Mouse (Mus musculus) lung, postnatal 10 days (tissue): Measurements from ENCODE around the gene 5330417C22Rik.

Experiments used
- DNase-seq: peaks from one replicate; pipeline ENCODE4 v3.0.0; 2021

5330417C22Rik gene

DNA sequence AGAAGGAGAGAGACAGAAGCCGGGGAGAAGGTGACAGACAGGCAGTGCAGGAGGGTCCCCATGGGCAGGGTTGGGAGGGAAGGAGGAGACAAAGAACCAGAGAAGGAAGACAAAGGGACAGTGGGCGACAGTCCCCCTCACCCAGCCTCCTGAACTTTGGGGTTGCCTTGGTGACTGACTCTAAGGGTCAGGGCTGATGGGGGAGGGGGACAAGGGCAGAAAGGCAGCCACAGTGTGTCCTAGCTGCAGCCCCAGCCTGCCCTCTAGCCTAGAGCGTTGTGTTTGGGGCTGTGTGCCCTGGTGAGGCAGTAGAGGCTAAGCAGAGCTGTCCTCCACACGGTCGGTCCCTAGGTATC lies 126.0 kb downstream of the 5330417C22Rik start:
- DNase-seq = no peak

GRCm38 (mm10) chr3:108409656-108410358 lies 126.5 kb downstream of the 5330417C22Rik start:
- DNase-seq = no peak

- DNase-seq = no peak
Measured at GRCm38 (mm10) chr3:108408517-108409008, 127.8 kb downstream of the 5330417C22Rik start.

DNA sequence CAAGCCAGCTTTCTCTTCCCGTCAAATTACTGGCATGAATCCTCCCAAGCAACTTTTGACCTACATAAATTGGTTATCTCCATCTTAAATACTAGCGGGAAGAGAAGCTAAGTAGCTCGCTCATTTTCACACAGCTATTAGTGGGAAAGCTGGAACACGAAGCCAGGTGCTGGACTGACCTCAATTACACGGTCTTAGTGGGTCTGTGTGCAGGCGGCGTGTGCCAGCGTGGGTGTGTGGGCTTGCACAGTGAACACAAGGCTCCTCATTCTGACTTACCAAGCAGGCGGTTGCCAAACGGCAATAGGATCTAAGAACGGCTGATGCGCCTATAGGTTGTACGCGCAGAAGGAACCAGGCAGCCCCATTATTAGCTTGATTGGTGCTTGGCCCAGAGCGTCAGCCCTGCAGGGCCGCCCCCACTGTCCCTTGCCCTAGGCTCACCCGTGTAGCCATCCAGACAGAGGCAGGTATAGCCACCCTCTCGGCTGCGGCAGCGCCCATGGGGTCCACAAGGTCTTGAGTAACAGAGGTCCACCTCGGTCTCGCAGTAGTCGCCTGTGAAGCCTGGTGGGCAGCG lies 129.9 kb downstream of the 5330417C22Rik start:
- DNase-seq = no peak
